Mouse (Mus musculus): ENCODE data around the gene Smap2.

Gene Smap2

DNA sequence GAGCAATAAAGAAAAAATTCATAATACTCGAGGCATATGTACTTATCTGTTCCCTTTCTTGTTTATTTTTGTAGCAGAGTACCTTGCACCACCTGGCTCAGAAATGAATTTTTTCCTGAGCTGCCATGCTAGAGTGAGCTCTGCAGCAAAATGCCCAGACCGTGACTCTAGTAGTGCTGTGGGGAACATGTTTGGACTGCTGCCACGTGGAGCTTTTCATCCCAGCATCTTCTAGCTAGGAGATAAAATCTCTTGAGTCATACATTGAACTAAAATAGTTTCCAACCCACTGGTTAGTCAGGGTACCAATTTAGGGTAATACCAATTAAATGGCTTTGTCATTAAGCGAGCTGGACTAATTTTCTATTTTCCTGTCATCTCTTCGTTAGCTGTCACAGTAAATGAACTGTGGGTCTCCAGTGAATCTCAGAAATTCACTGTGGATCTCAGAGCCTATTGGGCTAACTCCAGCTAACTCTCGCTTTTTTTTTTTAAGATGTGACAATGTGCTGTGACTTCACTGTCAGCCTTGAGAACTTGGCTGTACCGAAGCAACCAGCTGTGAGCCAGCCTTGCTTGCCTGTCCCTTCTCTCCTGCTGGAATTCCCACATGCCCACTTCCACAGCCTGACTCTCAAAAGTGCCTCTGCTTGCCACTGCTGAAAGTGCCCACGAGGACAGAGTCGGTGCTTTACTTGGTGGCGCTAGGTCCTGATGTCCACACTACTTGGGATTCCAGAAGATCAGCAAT lies 3.2 kb upstream of the Smap2 start:
- no peak for DNase-seq (ENCODE audit: low spot score)

DNA sequence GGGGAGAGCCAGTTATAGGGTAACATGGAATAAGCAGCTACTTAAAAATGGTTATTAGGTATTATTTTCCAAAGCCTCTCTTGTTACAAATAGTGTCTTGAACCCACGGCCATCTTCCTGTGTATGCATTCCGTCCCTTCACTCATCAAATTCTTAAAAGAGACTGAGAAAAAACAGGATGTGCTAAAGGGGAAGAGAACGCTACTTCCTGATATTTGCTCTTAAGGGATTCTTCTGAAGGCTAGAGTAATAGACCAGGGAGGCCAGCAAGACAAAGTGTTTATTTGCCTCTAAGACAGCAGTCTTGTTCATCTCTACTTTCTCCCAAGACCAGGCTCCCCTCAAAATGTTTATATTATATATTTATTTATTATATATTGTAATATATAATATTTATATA lies 1.2 kb upstream of the Smap2 start:
- DNase-seq (ENCODE audit: low spot score) = no peak

DNA sequence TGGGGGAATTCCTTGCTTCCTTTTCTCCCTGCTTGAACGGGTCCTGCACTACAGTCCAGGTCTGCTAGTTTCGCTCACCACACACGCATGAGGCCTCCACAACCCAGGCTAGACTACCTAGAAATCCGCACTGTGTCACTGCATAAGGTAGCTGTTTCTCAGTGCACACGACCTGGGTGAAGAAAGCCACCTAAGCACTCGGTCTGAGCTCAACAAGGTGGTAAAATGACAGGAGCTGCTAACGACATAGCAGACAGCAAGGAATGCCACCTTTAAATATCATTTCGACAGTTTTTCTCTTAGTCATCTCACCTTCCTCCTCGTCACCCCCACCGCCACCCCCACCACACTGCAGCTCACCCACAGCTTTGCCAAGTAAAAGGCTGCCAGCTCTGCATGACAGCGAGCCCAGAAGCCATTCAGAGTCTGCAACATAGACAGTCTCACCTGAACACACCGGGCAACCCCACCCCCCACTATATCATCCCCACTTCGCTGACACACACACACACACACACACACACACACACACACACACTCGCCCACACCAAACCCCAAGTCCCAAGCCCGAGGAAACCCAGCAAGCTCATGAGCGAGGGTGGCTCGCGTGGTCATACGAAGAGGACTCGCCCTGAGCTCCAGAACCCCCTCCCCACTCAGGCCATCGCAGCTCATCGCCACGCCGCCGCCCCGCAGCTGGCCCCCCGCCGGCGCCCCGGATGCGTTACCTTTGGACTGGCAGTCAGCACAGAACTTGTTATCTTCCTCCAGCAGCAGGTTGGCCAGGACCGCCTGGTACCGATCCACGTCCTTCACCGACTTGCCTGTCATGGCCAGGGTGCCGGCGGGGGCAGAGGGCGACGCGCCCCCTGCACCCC lies 787 bp downstream of the Smap2 start:
- no peak for DNase-seq (ENCODE audit: low spot score)

DNA sequence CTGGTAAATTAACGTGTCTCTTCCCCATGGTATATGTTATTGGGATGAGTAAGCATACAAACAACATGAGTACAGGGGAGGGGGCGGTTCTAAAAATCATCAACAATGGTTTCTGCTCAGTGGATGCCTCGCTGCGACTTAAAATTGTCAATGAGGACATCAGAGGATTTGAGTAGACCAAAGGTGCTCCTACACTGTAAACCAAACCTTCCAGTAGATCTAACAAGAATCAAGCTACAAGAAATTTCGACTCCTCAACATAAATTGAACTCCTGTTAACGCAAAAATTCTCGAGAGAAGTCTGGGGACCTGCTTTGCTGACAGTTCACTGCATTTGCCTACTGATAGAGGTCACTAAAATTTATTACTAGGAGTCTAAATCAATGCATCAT lies 1.8 kb downstream of the Smap2 start:
- DNase-seq (ENCODE audit: low spot score) = no peak

DNA sequence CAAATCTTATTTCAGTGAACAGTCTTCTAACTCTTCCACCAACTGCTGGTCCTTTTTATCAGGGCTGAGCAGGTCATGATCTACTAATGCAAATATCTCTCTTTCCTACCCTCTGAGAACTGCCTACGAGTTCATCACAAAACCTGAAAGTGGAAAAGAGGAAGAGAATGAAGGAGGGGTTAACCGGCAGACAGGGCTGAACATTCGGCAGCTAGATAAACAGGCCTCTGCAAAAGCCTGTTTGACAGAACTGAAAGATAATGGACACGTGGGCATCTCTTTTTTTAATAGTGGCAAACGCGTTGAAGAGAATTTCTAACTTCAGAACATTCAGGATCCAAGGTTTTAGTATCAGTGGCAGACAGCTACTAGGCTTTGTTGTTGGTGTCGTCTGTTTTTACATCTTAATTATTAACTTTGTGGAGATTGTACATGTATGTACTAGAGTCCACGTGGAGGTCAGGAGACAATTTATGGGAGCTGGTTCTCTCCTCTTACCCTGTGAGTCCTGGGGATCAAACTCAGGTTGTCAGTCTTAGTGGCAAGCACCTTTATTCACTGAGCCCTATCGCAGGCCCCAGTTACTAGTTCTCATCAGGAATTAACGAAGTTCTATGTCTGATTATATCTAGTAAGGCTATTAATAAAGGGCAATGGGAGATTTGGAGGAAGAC lies 2.3 kb downstream of the Smap2 start:
- DNase-seq (ENCODE audit: low spot score) = peak; percentile 35

DNA sequence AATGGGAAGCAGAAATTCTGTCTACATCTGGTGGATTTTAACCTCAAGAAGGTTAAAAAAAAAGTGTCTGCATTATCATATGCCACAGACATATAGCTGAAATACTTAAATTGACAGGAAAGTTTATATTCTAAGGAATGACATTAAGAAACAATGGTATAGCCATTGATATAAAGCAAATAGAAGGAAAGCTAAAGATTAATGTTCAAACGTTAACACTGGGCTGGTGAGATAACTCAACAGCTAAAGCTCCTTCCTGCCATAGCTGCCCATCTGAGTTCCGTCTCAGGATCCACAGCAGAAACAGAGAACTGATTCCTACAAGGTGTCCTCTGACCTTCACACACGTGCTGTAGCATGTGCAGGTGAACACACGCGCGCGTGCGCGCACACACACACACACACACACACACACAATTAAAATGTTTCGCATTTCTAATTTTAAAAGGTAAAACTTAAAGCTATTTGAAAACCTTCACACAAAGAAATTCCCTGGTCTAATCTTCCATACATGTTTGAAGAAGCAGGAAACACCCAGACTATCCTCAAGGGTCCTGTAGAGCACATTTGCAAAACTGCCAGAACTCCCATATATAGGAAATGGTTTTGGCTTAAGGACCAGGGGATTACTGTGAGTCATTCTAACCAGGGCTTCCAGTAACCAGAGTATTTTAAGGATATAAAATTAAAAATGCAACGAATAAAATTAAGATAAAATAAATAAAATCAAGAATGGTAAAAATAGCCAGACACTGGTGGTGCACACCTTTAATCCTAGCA lies 6.1 kb downstream of the Smap2 start:
- DNase-seq (ENCODE audit: low spot score) = no peak

DNA sequence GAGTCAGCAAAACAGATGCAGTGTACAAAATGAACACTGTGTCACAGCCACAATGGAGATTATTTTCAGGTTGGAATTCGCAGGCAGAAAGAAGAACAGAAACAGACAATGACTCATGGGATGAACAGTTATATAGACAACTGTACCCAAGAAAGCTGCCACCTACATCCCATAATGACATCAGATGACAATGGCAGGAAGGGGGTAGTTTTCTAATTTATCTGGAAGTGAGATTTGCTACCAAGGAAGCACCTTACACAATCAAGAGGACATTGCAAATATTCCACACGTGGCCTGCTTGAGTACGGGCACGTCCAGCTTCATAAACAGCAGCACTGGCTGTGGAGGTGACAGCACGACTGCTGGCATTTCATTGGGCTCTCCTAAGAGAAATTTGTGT lies 7.9 kb downstream of the Smap2 start:
- DNase-seq (ENCODE audit: low spot score) = no peak

DNA sequence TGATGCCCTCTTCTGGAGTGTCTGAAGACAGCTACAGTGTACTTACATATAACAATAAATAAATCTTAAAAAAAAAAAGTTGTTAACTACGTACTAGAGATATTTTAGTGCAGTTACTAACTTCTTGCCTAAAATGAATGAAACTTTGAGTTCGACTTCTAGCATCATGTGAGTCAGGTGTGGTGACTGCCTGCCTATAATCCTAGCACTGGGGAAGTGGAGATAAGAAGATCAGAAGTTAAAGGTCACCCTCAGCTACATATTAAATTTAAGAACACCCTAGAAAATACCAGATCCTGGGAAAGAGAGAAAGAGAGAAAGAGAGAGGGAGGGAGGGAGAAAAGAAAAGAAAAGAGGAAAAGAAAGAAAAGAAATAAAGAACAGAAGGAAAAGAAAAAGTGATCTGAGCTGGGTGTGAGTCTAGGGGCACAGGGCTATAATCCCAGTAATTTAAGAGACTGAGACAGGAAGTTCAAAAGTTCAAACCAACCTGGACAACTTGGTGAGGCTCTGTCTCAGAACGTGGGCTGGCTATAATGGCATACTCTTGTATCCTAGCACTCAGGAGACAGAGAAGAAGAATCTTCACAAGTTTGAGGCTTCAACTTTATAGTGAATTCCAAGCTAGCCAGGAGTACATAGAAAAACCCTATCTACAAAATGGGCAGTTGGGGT lies 8.8 kb downstream of the Smap2 start:
- no peak for DNase-seq (ENCODE audit: low spot score)

DNA sequence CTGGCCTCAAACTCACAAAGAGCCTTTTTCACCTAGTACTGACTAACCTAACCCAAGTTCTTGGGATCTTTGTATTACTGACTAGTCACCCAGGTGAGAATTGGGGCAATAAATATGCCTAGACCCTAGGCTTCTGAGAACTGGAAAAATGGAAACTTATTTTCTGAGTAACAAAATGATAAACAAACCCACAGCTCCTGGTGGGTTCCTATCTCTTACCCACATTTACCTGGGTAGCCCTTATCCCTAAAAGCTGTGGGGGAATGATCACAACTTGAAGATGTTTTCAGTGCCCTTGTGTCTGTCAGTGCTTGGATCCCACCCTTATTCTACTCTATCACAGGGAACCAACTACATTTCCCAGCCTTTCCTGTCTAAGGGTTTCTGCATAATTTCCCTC lies 10.0 kb downstream of the Smap2 start:
- DNase-seq (ENCODE audit: low spot score) = no peak

DNA sequence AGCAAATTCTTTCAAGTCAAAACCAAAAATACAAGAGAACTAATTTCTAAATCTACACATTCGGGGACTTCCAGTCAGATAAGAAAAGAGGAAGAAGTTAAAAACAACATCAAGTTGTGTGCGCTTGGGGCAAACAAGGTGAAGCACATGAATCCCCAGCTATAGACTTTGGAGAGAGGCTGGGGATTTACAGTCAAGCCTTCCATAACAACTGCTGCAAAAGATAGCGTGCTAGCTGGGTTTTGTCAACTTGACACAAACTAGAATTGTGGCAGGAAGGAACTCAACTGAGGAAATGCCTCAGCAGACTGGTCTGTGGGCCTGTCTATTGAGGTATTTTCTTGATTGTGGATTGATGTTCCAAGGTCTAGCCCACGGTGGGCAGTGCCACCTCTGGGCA lies 12.4 kb downstream of the Smap2 start:
- no peak for DNase-seq (ENCODE audit: low spot score)

DNA sequence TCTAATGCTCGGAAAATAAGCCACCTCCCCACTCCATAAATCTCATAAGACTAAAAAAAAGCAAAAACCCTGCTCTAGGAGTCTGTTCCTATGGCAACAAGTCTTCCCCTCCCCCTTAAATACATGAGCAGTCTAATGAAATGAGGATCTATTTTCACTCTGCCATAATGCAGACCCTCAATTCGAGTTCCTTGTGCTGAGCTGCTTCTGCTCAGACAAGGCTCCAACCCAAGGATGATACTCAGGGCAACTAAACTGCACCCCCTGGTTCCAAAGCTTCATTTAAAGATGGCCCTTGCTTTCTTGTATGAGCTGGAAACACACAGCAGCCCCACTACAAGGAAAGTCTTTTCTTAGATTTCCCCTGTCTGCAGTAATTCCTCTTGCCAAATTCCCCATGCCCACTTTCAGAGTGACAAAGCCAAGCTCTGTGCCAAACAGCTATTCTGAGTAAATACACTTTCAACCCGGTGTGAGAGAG lies 13.4 kb downstream of the Smap2 start:
- DNase-seq (ENCODE audit: low spot score) = no peak

DNA sequence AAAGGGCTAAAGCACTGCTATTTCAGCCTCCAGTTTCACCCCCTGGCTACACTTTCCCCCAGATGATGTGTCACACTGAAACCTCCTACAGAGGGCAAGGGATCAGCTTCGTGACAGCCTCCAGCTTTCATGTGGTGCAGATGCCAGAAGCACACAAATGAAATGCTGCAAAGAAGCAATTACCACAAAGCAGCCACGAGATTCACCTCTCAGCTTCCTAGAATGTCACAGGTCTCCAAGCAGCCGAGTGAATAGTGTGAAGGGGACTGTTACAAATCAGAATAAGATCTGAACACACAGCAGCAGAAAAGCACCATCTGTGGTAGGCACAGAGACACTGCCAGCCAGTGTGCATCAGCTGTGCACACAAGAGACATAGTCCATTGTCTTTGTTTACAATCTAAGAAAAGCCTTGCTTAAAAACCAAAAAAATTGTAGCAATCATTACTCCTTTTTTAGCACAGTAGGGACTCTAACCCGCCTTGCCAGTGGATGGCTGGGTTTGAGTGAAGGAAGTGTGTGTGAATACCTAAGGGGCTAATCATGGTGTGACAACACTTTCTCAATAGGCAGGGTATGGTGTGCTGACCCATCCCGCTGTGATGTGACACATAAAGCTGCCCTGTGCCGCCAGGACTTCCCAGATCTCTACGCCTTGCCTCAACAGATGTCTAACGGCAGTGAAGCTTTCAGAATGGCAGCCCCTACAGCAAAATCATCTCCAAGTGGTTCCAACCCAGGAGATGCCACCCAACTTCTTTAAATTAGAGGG lies 14.5 kb downstream of the Smap2 start:
- peak; percentile 30 for DNase-seq (ENCODE audit: low spot score)

DNA sequence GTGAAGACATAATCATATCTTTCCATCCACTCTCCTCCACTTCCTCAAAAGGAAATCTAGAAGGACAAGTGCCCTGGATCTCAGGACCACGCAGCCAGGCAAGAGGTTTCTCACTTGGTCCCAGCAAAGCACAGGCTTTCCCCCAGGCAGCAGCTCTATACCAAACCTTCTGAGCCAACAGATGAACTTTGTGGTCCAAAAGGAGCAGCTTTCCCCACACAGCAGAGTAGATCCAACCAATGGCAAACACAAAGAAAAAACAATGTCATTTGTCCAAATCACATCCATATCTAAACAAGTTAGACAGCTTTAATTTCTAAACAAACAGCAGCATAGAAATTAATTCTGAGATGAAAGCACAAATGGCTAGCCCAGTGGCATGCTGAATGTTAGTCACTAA lies 15.4 kb downstream of the Smap2 start:
- no peak for DNase-seq (ENCODE audit: low spot score)

DNA sequence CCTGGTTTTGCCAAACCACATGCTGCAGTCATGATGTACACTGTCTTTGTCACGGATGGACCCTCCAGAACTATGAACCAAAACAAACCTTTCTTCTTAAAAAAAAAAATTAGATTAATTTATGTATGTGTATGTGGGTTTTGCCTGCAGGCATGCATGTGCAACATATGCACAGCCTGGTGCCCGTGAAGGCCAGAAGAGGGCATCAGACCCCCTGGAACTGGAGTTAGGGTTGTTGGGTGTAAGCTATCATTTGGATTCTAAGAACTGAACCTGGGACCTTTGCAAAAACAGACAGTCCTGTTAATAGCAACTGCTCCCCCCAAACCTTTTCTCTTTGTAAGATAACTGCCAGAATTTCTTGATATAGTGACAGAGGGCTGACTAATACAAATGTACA lies 16.0 kb downstream of the Smap2 start:
- DNase-seq (ENCODE audit: low spot score) = no peak

DNA sequence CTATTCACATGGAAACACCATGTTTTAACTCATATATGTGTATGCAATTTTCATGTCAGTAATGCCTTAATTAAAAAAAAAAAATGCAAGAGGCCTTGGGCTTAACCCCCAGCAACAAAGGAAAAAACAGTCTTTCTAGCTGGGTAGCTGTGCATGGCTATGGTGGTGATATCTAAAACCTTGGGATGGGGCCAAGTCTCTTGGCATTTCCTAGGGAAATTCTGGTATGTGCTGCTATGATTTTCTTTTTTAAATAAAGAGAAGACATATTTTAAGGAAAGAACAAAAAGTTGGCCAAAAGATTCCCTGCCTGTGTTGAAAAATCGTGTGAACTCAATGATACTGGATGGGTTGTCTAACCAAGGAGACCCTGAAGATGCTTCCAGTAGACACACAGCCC lies 21.1 kb downstream of the Smap2 start:
- no peak for DNase-seq (ENCODE audit: low spot score)

DNA sequence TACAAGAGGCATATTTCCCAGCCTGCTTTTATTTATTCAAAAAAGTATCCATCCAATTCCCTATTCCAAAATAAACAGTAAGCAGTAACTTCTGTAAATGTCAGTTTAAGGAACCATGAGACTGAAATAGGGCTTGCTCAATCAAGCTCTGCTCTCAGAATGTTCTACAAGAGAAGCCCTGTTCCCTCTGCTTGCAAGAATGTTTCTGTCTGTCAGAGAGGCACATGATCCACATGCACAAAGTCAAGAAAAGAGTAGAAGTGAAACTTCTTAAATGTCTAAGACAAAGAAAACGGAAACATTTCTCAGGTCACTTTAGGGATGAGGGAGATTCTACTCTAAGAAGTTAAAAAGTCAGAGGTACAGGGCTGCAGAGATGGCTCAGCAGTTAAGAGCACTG lies 24.0 kb downstream of the Smap2 start:
- peak; percentile 62 for DNase-seq (ENCODE audit: low spot score)

DNA sequence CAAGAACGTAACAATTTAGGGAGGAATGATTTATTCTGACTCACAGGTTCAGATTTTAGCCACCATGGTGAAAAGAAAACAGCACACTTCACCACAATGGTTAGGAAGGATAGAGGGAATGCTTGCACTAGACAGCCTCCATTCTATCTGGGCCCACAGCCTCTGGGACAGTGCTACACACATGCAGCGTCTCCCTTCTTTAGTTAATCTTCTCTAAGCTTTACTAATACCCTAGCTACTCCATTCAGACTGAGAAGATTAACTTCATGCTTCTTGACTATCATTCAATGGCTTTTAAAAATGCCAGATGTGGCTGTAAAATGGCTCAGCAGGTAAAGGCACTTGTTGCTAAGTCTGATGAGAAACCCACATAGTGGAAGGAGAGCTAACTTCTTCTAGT lies 24.8 kb downstream of the Smap2 start:
- no peak for DNase-seq (ENCODE audit: low spot score)

DNA sequence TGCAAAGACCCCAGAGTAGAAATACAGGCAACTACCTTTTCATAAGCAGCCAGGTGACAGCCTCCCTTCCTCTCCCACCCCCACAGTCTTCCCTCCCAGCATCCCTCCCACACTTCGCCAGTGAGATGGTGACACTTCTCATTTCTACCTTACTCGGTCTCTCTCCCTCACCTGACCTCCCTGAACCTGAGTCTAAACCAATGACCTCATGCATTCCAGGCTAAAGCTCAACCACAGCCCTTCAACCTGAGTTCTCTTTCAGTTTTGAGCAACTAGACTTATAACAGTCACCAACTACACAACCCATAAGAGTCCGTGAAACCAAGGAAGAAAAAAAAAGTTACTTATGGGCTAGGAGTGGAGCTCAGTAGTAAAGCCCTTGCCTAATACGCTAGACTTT lies 29.7 kb downstream of the Smap2 start:
- no peak for DNase-seq (ENCODE audit: low spot score)

DNA sequence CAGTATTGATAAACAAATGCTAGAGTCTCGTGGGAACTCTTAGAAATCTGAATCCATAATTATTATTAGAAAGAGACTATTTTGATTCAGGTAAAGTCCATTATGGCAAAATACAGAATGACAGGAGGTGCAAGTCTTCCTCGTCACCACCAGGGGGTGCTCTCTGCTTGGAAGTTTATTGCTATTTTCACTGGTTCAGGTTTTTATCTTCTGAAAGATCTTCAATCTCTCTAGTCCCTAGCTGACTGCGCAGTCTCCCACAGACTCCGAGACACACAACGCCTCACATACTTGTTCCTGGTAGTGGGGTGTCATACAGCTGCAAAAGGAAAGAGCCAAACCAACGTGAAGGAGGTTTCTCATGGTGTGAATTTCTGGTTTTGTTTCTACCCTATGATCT lies 30.6 kb downstream of the Smap2 start:
- peak; percentile 38 for DNase-seq (ENCODE audit: low spot score)

DNA sequence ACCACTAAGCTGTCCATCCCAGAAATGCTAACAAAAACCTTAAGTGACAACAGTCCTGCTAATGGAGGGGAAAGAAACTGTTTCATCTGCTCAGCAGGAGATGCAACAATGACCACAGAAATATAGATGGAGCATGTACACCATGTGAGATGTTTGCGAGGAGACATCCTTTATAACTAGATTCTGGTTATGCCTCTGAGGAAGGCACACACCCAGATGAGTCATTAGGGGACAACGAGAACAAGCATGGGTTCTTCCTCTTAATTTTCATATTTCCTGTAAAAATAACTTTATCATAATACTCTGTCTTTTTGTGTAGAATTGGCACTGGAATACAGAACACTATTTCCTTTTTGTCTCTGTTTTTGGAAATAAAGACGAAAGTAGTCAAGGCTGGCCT lies 38.8 kb downstream of the Smap2 start:
- DNase-seq (ENCODE audit: low spot score) = no peak

DNA sequence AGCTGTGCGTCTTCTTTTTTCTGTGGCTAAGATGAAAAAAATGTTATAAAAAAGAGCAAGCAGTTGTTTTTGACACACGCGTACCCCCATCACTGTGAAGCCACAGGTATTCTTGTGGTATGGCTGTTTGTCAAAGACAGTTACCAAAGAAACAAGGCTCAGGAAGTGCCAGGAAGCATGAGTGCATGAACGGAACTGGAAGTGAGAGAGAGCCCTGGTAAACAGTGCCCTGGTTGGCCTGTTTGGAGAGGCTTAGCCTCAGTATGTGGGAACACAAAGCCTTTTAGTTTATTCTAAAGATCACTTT lies 41.7 kb downstream of the Smap2 start:
- DNase-seq (ENCODE audit: low spot score) = peak; percentile 61
